Mouse (Mus musculus) monocyte, adult 2 months (primary cell): ENCODE measurements at regions not wholly inside any gene's neighbourhood (a gene's known extent, or its start where the extent isn't known, plus 50 kb on each side); places are given as distances from the start of the nearest gene placed in this dataset.
A peak's percentile ranks its signal among the peaks of the same experiment; 100 is the strongest.

ENCODE experiments used
- DNase-seq, 2 experiments: peaks; one replicate each; pipeline ENCODE4 v3.0.0; 2022; ENCODE audit warnings: low spot score in 2 of 2, low read depth in 1 of 2

GRCm38 (mm10) chr13:107880551-107880950 lies 163.7 kb upstream of the Smim15 start:
- DNase-seq, result no peak

DNA sequence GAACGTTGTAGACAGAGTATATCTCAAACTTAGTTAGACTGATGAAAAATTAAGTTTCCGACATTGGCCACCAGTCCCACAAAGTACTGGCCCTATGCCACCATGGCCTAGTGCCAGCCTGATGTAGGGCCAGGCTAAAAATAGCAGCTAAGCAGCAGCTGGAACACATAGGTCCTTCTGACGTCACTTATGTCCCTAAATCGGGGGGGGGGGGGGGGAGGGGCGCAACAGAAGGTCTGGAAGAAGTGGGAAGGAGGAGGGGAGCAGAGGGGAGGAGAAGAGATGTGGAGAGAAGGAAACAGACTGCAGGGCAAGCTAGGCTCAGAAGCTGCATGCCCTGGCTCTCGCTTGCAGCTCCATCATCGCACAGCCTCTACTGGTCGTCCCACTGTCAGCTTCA lies 164.7 kb upstream of the Smim15 start:
- no peak for DNase-seq

- no peak for DNase-seq
Measured at GRCm38 (mm10) chr13:107878980-107879379, 165.3 kb upstream of the Smim15 start.

DNA sequence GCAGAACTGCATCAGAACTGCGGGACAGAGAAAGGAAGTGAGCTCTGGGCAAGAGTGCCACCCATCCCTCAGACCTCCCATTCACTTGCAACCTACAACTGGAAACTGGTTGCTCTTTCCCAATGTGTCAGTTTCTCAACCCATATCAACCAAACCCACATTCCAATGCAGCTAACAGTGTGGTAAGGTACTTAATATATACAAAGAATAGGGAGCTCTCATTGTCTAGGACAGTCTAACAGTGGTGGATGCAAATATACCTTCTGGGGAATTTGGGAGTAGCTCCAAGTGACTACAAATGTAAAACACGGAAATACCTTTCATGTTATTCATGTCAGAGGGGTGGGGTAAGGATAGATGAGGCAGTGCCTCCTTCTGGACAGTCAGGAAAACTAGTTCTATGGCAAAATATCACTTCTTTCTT lies 171.0 kb upstream of the Smim15 start:
- no peak for DNase-seq

GRCm38 (mm10) chr13:107872574-107872973 lies 171.7 kb upstream of the Smim15 start:
- no peak for DNase-seq

GRCm38 (mm10) chr13:107872137-107872536 lies 172.1 kb upstream of the Smim15 start:
- no peak for DNase-seq

DNA sequence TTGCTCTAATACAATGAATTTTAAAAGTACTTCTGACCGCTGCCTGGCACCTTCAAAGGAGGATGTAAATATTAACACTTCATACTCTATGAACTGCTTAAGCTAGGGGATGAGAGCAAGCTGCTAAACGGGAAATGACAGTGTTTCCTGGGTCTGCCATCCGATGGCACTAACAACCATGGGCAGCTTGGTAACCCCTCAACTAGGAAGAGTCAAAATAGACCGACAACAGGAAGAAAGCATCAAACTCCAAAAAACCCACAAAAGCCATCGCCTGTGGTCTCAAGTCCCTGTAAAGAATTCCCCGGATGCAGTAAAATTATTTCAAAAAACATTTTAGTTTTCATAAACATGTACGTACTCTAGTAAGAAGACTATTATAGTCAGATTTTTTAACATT lies 175.3 kb upstream of the Smim15 start:
- DNase-seq, result no peak

- DNase-seq, result no peak
Measured at GRCm38 (mm10) chr13:107866825-107867224, 177.4 kb upstream of the Smim15 start.

DNA sequence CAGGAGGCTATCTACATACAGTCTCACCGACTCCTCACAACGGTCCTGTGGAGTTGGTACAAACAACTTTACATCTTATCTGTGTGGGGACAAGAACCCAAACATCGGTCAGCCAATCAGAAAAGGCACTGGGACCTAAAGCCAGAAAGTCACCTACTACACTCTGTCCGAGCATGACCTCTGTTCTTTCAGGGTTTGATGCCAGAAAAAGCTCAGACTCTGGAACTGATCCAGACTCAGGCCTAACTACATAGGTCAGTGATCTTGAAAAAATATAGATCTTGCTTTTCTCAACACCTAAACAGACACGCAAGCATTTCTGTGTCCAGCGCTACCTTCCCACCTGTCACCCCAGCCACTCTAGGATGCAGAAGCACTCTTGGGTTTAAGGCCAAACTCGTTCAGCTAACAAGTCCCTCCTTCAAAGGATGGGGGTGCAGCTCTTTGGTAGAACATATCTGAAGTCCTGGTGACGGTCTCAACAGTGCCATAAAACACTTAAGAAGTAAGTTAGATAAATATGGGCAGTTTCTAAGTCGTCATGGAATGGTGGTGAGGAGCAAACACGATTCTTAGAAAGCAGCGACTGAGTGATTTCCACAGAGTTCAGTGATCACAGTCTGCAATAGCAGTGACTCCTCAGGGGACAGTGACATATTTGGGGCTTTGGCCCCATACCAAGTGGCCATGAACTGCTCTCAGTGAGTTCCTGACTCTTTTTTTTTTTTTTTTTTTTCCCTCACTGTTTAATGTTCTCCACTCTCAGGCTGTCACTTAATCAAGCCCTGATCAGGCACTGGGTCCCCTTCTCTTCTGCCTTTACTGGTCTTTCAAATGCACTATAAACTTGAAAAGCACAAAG lies 181.2 kb upstream of the Smim15 start:
- no peak for DNase-seq

DNA sequence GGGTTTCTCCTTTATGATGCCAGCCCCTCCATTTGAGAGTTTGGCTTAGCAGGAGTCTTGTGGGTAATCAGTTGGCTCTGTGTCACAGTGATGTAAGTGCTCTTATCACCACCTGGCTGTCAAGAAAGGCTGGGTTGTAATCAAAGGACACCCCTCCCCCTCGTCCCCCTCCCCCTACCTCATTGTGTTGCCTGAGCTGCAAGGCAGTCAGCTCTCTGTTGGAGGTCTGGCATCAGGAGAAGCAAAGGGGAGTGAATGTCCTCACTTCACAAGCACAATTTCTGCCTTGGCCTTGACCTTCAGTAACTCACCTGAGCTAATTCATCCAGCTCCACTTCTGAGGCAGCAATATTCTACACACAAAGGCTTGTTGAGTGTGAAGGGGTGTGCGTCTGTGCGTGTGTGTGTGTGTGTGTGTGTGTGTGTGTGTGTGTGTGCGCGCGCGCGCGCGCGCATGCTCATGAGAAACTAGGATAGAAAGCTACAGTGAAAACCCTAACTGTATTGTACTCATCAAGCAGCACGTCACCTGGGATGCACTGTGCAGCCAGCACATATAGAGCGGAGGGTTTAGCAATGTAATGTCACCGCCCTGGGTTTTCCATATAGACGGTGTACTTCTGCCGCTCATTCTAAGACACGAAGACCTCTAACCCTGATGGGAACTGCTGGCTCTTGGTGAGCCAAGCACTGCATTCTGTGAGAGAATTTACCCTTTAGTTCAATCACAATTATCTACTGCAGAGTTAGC lies 182.7 kb upstream of the Smim15 start:
- DNase-seq, result no peak

DNA sequence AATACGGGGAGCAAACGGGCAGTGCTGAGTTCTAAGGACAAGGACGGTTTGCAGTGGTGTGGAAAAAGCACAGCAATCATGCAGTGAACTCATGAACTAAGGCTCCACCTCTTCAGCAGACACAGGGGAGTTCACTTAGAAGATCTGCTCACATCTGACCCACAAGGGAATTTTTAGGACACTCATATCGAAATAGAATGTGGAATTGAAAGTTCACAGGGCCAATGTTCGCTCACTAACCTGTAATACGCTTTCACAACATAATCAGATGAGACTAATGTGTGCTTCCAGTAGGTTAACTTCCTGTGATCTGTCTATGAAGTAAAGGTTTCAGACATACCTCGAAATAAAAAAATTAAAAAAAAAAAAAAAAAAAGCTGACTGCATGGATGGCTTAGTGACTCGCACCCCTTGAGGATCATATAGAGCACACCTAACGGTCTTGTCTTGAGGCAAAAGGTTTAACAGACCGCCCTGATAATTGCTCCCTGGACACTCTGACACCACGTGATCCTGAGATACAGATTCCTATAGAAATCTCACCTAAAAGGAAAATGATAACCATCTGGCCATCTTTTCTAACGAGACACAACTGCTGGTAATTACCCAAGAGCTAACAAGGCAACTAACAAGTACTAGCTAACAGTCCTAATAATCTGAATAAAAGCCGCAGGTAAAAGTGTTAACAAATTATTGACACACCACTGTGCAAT lies 187.0 kb upstream of the Smim15 start:
- no peak for DNase-seq

GRCm38 (mm10) chr13:107850907-107851560 lies 193.2 kb upstream of the Smim15 start:
- no peak for DNase-seq

- no peak for DNase-seq
Measured at GRCm38 (mm10) chr13:107848871-107849270, 195.4 kb upstream of the Smim15 start.

GRCm38 (mm10) chr13:107847179-107848012 lies 196.8 kb upstream of the Smim15 start:
- DNase-seq, result no peak

GRCm38 (mm10) chr13:107846621-107847178 lies 197.5 kb upstream of the Smim15 start:
- DNase-seq, result no peak

DNA sequence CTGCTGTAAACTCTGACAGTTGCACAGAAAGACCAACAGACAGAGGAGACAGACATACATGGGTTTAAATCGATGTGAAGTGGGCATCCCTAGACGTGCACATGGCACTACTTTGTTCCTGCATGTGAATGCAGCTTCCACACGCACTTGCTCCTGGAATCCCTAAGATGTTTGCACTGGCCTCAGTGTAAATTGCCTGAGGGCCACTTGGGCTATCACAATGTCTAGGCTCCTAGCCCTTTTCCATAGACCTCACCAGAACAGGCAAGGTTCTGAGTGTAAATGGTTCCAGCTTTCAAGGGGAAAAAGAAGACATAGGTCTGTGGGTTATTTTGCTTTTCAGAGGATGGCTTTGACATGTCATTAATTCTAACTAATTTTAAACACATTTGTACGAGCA lies 198.4 kb upstream of the Smim15 start:
- no peak for DNase-seq

- no peak for DNase-seq
Measured at GRCm38 (mm10) chr13:107844085-107844484, 200.2 kb upstream of the Smim15 start.

GRCm38 (mm10) chr13:107838126-107838715 lies 206.0 kb upstream of the Smim15 start:
- DNase-seq, result peak; percentile 65 to 68

DNA sequence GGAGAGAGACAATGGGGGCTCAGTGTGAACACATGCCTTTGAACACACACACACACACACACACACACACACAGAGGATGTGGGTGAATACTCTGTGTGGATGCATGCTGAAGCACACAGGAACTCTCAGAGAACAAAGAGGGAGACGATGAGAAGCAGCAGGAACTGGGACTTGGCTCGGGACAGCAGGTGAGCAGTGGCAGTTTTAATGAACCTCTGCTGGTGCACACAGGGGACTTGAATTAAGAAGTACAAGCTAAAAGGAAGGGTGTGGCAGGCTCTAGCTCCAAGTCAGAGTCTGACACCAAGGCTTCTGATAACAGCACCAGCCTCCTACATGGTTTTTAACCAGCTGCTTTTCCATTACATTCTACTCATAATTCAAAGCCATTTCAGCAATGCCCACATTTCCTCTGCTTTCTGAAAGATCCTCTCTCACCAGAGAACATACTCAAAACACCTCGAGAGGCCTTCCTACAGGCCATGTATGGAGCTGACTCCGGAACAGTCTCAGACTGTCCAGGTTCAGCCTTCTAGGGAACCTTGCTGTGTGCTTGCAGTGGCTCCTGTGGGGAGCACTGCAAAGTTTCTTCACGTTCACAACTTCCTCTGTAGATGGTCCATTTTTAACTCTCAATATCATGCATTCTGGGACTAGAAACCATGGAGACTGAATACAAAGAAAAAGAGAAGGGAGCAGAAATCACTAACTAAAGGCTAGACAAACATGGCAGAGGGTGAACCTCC lies 206.9 kb upstream of the Smim15 start:
- no peak for DNase-seq
